Mouse (Mus musculus): Measurements from ENCODE around the gene Fgfr2.

Fgfr2 gene

GRCm38 (mm10) chr7:132773011-132773705, 350.0 kb downstream of the Fgfr2 start:
- no peak for DNase-seq (ENCODE audit: low read depth)

GRCm38 (mm10) chr7:132772440-132772839, 350.7 kb downstream of the Fgfr2 start:
- DNase-seq (ENCODE audit: low read depth), result no peak

DNA sequence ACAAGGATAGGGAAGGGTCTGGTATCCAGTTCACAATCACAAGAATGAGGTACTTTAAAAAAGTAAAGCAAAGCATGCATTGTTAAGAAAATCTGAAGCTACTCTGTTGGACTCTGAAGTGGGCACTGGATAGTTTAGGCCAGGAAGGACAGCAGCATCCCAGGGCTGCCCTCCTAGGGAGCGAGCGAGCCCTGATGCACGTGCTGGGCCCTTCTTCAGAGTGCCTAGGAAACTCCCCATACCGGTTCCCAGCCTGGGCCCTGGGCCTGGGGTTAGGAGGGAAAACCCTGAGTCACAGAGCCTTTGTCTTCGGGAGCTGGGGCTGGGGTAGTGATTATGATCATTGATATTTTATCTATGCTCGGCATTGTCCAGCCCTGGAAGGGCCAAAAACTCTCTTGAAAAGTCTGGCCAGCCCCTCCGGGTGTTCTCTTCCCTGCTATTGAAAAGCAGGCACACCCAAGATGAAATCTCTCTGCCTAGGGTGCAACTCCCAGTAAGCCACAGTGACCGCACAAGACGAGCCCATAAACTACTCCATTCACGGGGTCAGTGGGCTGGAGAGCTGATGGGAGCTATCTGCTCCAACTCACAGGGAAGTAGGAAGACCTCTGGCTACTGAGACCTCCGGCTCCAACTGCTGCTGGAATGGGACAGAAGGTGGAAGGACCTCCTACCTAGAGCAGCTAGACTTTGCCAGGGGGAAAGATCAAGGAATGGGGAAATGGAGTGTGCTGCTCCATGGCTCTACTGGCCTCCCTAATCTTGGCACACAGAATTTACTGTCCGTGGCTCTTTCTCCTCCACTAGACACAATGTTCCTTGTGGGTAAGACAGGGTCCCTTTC, 354.4 kb downstream of the Fgfr2 start:
- DNase-seq (ENCODE audit: low read depth), result no peak

- no peak for DNase-seq (ENCODE audit: low read depth)
Observed at GRCm38 (mm10) chr7:132767999-132768370, 355.2 kb downstream of the Fgfr2 start.

- DNase-seq (ENCODE audit: low read depth), result no peak
Observed at GRCm38 (mm10) chr7:132767233-132767998, 355.7 kb downstream of the Fgfr2 start.

DNA sequence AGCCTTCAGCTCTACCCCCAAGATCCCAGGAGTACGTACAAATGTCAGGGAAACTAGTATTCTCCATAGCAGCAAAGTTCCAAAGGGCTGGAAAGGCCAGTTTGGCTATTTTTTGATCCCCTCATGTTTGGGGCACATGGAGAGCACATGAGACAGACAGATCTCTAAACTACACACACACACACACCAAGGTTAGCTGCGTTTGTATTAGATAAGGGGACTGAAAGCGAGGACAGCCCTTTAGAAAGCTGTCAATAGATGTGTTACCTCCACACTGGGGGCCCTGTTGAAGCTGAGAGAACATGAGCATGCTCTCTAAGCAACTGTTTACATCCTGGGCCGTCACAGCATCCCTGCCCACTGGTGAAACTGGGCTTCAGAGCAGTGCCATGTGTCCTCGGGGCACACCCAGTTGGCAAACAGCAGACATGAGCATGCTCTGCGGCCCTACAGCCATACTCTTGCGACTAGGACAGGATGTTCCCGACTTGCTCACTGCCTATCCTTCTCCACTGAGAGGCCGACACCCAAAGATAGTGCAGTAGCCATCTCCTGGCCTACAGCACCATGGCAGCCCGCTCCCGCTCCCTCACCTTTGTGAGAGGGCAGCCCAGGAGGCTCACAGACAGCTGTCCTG, 356.8 kb downstream of the Fgfr2 start:
- no peak for DNase-seq (ENCODE audit: low read depth)

DNA sequence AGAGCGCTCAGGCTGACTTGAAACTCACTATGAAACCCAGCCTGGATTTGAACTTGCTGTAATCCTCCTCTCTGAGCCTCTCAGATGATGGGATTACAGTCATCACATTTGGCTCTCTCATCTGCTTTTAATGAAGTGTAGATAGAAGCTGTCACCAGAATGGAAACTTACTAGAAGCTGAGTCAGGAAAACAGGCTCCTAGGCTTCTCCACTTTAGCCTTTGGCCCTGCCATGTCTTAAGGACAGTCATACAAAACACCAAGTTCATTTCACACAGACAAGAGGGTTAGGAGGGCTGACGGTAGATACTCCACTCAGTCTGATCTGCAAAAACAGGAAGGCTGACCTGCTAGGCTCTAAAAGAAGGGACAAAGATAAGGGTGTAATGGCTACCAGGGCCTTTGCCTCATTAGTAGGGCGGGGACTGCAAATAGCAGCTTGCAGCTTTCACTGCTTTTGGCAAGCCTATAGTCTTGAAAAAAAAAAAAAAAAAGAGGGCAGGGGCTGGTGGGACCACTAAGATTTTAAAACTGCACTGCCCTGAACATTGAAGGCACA, 357.4 kb downstream of the Fgfr2 start:
- no peak for DNase-seq (ENCODE audit: low read depth)

DNA sequence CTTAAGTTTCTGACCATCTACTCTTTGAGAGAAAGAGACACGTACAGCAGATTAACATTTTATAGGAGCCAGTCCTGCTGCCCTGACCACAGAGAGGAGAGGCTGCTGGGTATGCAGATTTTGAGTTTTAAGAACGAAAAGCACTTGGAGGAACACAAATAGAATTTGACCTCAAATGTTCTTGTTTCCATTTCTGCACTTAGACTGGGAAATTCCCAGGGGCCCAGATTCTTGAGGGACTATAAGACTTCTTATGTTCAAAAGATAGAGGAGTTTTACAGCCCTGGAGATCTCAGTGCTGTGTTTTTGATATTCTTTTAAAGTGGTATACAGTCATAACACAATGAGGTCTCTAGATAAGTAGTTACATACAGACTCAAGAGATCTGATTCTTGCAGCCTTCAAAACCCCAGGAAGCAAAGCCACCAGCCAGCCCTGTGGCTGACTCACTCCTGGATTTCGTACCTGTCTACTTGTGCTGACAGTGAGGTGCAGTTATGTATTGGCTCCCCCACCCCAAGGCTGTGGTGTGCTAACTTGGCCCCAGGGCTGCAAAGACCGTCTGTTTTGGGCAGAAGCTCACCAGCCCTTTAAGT, 358.2 kb downstream of the Fgfr2 start:
- DNase-seq (ENCODE audit: low read depth), result no peak

GRCm38 (mm10) chr7:132764314-132764713, 358.8 kb downstream of the Fgfr2 start:
- DNase-seq (ENCODE audit: low read depth), result no peak

DNA sequence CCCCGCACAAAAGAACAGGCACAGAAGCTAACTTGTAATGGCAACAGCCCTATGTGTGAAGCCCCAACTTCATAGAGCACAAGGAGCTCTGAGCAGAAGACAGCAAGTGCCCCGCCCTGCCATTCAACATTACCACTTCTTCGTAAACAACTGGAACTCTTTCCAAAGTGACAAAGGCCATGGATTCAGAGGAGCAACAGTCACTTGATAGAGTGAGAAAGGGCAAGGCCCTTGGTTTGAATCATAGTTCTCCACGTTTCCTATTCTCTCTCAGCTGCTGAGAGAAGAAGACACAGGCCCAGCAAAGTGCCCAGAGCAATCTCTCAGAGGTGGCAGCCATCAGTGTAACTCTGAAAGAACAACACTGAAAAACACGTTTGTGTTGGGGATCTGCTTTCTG, 359.2 kb downstream of the Fgfr2 start:
- DNase-seq (ENCODE audit: low read depth), result no peak

DNA sequence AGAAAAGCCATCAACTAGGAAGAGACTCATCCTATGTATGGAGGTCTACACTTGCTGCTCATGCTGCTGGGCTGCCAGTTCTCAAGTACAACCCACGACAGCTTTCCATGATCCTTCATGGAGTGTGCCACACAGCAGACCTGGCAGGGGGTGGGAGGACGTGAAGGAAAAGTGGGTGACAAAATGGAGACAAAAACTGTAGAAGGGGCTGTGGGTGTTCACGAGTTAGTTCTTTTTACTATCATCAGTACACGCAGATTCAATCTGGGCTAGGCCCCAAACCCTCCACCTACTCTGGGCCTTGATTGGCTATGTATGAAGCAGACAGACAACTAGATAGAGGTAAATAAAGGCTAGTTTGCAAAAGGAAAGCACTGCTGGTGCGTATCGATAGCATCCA, 359.8 kb downstream of the Fgfr2 start:
- DNase-seq (ENCODE audit: low read depth), result no peak

- DNase-seq (ENCODE audit: low read depth), result no peak
Observed at GRCm38 (mm10) chr7:132761409-132761808, 361.7 kb downstream of the Fgfr2 start.

GRCm38 (mm10) chr7:132760589-132761180, 362.5 kb downstream of the Fgfr2 start:
- no peak for DNase-seq (ENCODE audit: low read depth)

DNA sequence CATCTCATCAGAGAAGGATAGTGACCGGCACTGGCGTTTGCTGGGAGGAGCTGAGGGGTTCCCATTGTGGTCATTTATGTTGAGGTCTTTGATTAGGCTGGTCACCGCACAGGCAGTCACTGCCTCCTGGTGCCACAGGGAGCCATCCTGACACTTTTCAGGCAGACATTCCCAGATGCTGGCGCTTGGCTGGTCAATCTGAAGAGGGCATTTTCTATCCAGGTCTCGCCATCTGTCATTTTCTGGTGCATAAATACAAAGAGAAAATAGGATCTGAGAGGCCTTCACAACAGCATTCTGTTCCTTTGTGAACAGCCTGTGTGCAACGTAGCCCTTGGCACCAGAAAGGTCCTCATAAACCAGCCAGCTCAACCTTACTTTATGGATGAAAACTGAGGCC, 363.2 kb downstream of the Fgfr2 start:
- no peak for DNase-seq (ENCODE audit: low read depth)

DNA sequence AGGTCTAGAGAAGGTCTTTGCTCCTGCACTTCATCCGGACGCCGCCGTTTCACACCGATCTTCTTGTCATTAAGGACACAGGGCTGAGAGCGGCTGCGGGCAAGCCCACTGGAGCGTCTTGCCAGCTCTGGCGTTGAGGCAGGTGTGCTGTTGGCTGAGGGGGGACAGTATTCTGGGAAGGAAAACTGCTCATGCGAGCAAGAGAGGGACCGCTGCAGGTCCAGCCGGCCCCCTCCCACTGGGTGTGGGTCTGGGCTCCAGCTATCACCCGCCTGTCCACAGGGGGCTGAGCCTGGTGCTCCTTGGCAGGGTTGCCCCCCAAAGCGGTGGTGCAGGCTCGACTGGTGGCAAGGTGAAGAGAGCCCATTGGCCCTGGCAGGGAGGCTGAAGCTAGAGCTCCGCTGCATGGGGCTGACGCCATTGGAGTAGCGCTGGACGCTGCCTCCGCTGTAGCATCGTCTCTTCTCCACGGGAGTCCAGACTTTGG, 363.7 kb downstream of the Fgfr2 start:
- no peak for DNase-seq (ENCODE audit: low read depth)

GRCm38 (mm10) chr7:132758875-132759274, 364.3 kb downstream of the Fgfr2 start:
- no peak for DNase-seq (ENCODE audit: low read depth)

DNA sequence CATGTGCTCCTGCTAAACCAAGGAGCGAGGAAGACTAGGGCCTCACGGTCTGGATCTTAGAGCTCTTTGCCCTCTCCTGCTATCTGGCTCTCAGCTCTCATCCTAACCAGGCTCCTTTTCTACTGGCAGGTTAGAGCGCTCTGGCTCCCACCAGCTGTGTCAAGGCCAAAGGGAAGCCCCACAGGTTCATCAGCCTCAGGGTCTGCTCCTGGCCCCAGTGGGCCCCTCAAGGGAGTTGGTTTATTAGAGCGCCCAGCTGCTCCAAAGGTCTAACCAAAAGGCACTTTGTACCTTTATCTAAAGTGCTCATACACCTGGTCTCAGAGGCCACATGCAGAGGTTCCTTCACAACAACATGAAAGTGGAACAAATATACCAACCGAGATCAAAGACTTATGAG, 366.8 kb downstream of the Fgfr2 start:
- no peak for DNase-seq (ENCODE audit: low read depth)

- peak; percentile 57 for DNase-seq (ENCODE audit: low read depth)
Observed at GRCm38 (mm10) chr7:132754389-132754750, 368.8 kb downstream of the Fgfr2 start.

DNA sequence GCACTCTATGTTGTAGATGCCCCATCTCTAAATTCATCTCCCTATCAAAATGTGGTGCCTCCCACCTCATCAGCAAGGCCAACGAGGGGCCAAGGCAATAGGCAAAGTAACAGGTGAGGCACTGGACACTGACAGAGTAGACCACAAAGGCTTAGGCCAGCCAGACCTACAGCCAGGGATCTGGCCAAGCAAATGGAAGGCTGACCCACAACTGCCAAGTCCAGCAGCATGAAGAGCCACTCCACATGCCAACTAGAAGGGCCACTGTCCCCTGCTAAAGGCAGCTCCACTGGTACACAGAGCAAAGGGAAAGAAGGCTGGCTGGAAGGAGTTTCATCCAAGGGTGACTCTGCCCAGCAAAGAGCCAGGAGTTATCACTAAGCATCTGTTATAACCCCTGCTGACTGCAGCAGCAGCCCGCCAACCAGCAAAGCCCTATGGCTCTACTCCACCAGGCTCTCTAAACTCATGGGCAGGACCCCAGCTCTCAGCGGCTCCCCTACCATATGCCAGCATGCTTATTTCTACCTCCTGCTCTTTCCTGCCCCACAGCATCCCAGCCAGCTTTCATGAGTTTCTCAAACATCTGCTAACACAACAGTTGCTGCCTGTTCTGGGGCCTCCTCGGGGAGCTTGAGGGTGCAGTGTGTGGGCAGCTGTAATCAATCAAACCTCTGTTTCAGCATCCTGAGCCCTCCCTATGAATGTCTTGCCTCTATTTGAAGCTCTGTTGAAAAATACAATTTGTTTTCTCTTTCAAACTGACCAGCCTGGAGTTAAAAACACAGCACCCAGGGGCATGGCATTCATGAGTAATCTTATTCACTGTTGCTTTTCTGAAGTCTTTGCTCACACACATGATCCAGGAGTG, 369.4 kb downstream of the Fgfr2 start:
- DNase-seq (ENCODE audit: low read depth), result peak; percentile 72

GRCm38 (mm10) chr7:132751716-132752115, 371.4 kb downstream of the Fgfr2 start:
- DNase-seq (ENCODE audit: low read depth), result no peak

All from NIH3T3 (cell line).